Mouse (Mus musculus): ENCODE results near the gene Malsu1. TPM values are rescaled to one million over a fixed set of nuclear protein-coding genes. Genes with fewer than 3 reads are reported as not detected.

The Malsu1 gene
- 26.8 and 33.4 TPM in 2 replicates for polyA plus RNA-seq (2011; ENCODE audit: insufficient read length, low read depth, missing spikeins)

- TF ChIP-seq POLR2A (IDR thresholded peaks at IDR 0.05; ENCODE audit: low read depth, low read length) = peak; percentile 98
- TF ChIP-seq CTCF (IDR thresholded peaks at IDR 0.05; ENCODE audit: borderline replicate concordance, insufficient read depth, low read length) = no peak
- Histone ChIP-seq H3K4me1 (ENCODE audit: control insufficient read depth, insufficient read depth, low read length) (peaks cover 5% of the 10 kb centered on the region), H3K4me3 (ENCODE audit: insufficient read depth, low read length) (peak within 1 kb of the TSS; percentile 87), H3K27ac (ENCODE audit: insufficient read depth, low read length) (peak within 1 kb of the TSS; percentile 54)
Measured at GRCm38 (mm10) chr6:49073304-49074116, at the start of gene Malsu1. Gene Malsu1 (plus strand): TSS chr6:49073795.

GRCm38 (mm10) chr6:49025290-49025689, 48.3 kb upstream of the Malsu1 start:
- no peaks in the 10 kb centered on the region for H3K4me1 ChIP-seq (ENCODE audit: control insufficient read depth, insufficient read depth, low read length)
- TF ChIP-seq CTCF (IDR thresholded peaks at IDR 0.05; ENCODE audit: borderline replicate concordance, insufficient read depth, low read length) = no peak
- no peak for TF ChIP-seq POLR2A (IDR thresholded peaks at IDR 0.05; ENCODE audit: low read depth, low read length)
- no peak overlapping the region for H3K27ac ChIP-seq (ENCODE audit: insufficient read depth, low read length)
- H3K4me3 ChIP-seq (ENCODE audit: insufficient read depth, low read length) = no peak overlapping the region

GRCm38 (mm10) chr6:49026496-49026895, 47.1 kb upstream of the Malsu1 start:
- no peak for TF ChIP-seq CTCF (IDR thresholded peaks at IDR 0.05; ENCODE audit: borderline replicate concordance, insufficient read depth, low read length)
- H3K27ac ChIP-seq (ENCODE audit: insufficient read depth, low read length) = no peak overlapping the region
- H3K4me3 ChIP-seq (ENCODE audit: insufficient read depth, low read length) = no peak overlapping the region
- H3K4me1 ChIP-seq (ENCODE audit: control insufficient read depth, insufficient read depth, low read length) = no peaks in the 10 kb centered on the region

- H3K27ac ChIP-seq (ENCODE audit: insufficient read depth, low read length) = no peak overlapping the region
- TF ChIP-seq POLR2A (IDR thresholded peaks at IDR 0.05; ENCODE audit: low read depth, low read length) = no peak
- no peak for TF ChIP-seq CTCF (IDR thresholded peaks at IDR 0.05; ENCODE audit: borderline replicate concordance, insufficient read depth, low read length)
- no peak overlapping the region for H3K4me3 ChIP-seq (ENCODE audit: insufficient read depth, low read length)
- no peaks in the 10 kb centered on the region for H3K4me1 ChIP-seq (ENCODE audit: control insufficient read depth, insufficient read depth, low read length)
Measured at GRCm38 (mm10) chr6:49028019-49028418, 45.6 kb upstream of the Malsu1 start.

GRCm38 (mm10) chr6:49028708-49029107, 44.9 kb upstream of the Malsu1 start:
- TF ChIP-seq POLR2A (IDR thresholded peaks at IDR 0.05; ENCODE audit: low read depth, low read length) (no peak), CTCF (IDR thresholded peaks at IDR 0.05; ENCODE audit: borderline replicate concordance, insufficient read depth, low read length) (no peak)
- Histone ChIP-seq H3K4me3 (ENCODE audit: insufficient read depth, low read length) (no peak overlapping the region), H3K27ac (ENCODE audit: insufficient read depth, low read length) (no peak overlapping the region), H3K4me1 (ENCODE audit: control insufficient read depth, insufficient read depth, low read length) (no peaks in the 10 kb centered on the region)

GRCm38 (mm10) chr6:49031230-49031629, 42.4 kb upstream of the Malsu1 start:
- Histone ChIP-seq H3K4me3 (ENCODE audit: insufficient read depth, low read length) (no peak overlapping the region), H3K4me1 (ENCODE audit: control insufficient read depth, insufficient read depth, low read length) (0 out of 2 replicates have a peak, but pooled peaks cover 4% of the 10 kb centered on the region), H3K27ac (ENCODE audit: insufficient read depth, low read length) (no peak overlapping the region)
- TF ChIP-seq CTCF (IDR thresholded peaks at IDR 0.05; ENCODE audit: borderline replicate concordance, insufficient read depth, low read length) = no peak

GRCm38 (mm10) chr6:49032783-49033182, 40.8 kb upstream of the Malsu1 start:
- TF ChIP-seq CTCF (IDR thresholded peaks at IDR 0.05; ENCODE audit: borderline replicate concordance, insufficient read depth, low read length) (no peak), POLR2A (IDR thresholded peaks at IDR 0.05; ENCODE audit: low read depth, low read length) (no peak)
- Histone ChIP-seq H3K4me3 (ENCODE audit: insufficient read depth, low read length) (no peak overlapping the region), H3K4me1 (ENCODE audit: control insufficient read depth, insufficient read depth, low read length) (0 out of 2 replicates have a peak, but pooled peaks cover 5% of the 10 kb centered on the region), H3K27ac (ENCODE audit: insufficient read depth, low read length) (no peak overlapping the region)

GRCm38 (mm10) chr6:49036275-49037267, 37.0 kb upstream of the Malsu1 start, which contains the start of gene Gpnmb:
Gene Gpnmb (plus strand): TSS chr6:49036546.
- Histone ChIP-seq H3K4me3 (ENCODE audit: insufficient read depth, low read length) (peak within 1 kb of the TSS; percentile 5), H3K27ac (ENCODE audit: insufficient read depth, low read length) (no peak within 1 kb of the TSS), H3K4me1 (ENCODE audit: control insufficient read depth, insufficient read depth, low read length) (peaks cover 8% of the 10 kb centered on the region; the same call in 1 of the 2 replicates)
- TF ChIP-seq POLR2A (IDR thresholded peaks at IDR 0.05; ENCODE audit: low read depth, low read length) = no peak
- no peak for TF ChIP-seq CTCF (IDR thresholded peaks at IDR 0.05; ENCODE audit: borderline replicate concordance, insufficient read depth, low read length)

GRCm38 (mm10) chr6:49037268-49037662, 36.3 kb upstream of the Malsu1 start:
- TF ChIP-seq CTCF (IDR thresholded peaks at IDR 0.05; ENCODE audit: borderline replicate concordance, insufficient read depth, low read length) = no peak
- no peak for TF ChIP-seq POLR2A (IDR thresholded peaks at IDR 0.05; ENCODE audit: low read depth, low read length)
- Histone ChIP-seq H3K27ac (ENCODE audit: insufficient read depth, low read length) (no peak overlapping the region), H3K4me3 (ENCODE audit: insufficient read depth, low read length) (peak overlapping the region; percentile 5), H3K4me1 (ENCODE audit: control insufficient read depth, insufficient read depth, low read length) (peaks cover 8% of the 10 kb centered on the region; the same call in 1 of the 2 replicates)
